Mouse (Mus musculus): ENCODE data around the gene Cep250.

DNA sequence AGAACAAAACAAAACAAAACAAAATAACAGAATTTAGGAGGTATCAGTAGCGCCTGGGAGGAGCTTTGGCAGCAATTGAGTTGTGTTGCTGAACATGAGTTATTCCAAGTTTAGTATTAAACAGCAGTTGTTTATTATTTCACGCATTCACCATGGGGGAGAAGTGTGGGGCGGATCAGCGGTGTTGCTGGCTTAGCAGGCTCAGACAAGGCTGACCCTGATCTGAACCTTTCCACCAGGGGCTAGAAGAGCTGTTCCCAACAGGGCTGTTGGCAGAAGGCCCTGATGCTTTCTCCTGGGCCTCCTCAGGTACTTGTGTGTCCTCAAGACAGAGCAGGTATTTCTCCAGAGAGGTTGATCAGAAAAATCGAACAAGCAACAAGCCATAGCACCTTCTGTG, 3.7 kb downstream of the Cep250 start:
- no peak for TF ChIP-seq MYOD1 (IDR thresholded peaks at IDR 0.05; ENCODE audit: control insufficient read depth in 1 of 3, insufficient read length in 2 of 3, low read depth in 2 of 3)
- TF ChIP-seq USF1 (IDR thresholded peaks at IDR 0.05; ENCODE audit: low read depth): no peak
- no peak for TF ChIP-seq TCF3 (IDR thresholded peaks at IDR 0.05; ENCODE audit: insufficient read length, low read depth)
- TF ChIP-seq MAX (IDR thresholded peaks at IDR 0.05; ENCODE audit: low read depth): no peak
- no peak for TF ChIP-seq MYOG (IDR thresholded peaks at IDR 0.05; ENCODE audit: control insufficient read depth in 1 of 3, insufficient read depth in 1 of 3, insufficient read length in 2 of 3, low read depth in 2 of 3)
- no peak for TF ChIP-seq E2F4 (IDR thresholded peaks at IDR 0.05; ENCODE audit: insufficient read depth)
- TF ChIP-seq TCF12 (IDR thresholded peaks at IDR 0.05; ENCODE audit: insufficient read depth, poor library complexity, severe bottlenecking): no peak
- no peak for TF ChIP-seq POLR2A (IDR thresholded peaks at IDR 0.05; ENCODE audit: insufficient read length, low read depth)
- TF ChIP-seq POLR2AphosphoS2 (IDR thresholded peaks at IDR 0.05; ENCODE audit: insufficient read length, low read depth): no peak
- no peak for TF ChIP-seq SRF (IDR thresholded peaks at IDR 0.05; ENCODE audit: control insufficient read depth, insufficient read length, low read depth)
- no peak for TF ChIP-seq CEBPB (IDR thresholded peaks at IDR 0.05; ENCODE audit: insufficient read depth, poor library complexity, severe bottlenecking)
